15 mouse cellular contexts compared by ENCODE assay signal in the genomic region with DNA sequence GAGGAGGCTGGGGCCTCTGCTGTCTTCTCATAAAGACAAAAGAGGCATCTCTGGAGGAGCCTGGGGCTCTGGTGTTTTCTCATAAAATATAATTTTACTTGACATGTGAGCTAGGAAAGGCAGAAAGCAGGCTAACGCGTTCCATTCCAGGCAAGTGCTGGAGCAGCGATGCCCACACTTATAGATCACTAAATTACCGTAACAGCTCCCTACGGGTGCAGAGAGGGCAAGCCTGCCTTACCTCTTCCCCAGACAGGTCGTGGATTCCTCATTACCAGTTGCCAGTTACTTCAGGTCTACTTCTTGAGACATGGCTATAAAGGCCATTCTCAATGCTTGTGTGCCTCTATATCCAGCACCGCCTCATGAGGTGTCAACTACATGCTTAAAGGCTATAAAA.
A peak's percentile ranks its signal among the peaks of the same experiment; 100 is the strongest.
DNase-seq lines count a peak whose midpoint lies in the region; ATAC-seq and TF ChIP-seq lines count a peak whose summit lies in the region.
"Had no signal": no experiment of that assay in that cellular context is flagged by ENCODE, and none has a peak within 500 bp of the region (broad histone marks: within the 10 kb centered on the region; RNA-seq: fewer than 3 reads in every experiment).

No protein-coding gene starts in this region.

- WGBS in hindbrain, embryonic 14.5 days = 69% methylated on average over 7 of the region's 7 CpGs
- 66% methylated on average over 7 of the region's 7 CpGs for WGBS in hindbrain, embryonic 16.5 days
- 96% methylated on average over 7 of the region's 7 CpGs for WGBS in liver, adult 2 months
- WGBS in liver, embryonic 11.5 days = 88% methylated on average over 7 of the region's 7 CpGs

- H3K9ac ChIP-seq in hindbrain, embryonic 14.5 days = no peak overlapping the region
- no peak overlapping the region for H3K9ac ChIP-seq in hindbrain, embryonic 16.5 days (ENCODE audit: low read depth, low read length)
- H3K9ac ChIP-seq in liver, adult 2 months (ENCODE audit: low read depth, low read length) = no peak overlapping the region
- no peak overlapping the region for H3K9ac ChIP-seq in liver, embryonic 11.5 days (ENCODE audit: low read depth, low read length)
- H3K9ac ChIP-seq: forebrain, postnatal 0 days; midbrain, embryonic 13.5 days had no signal

- no peak for TF ChIP-seq POLR2A in liver, adult 2 months (IDR thresholded peaks at IDR 0.05; ENCODE audit: extremely low read depth, insufficient read depth, low read length)

- peak overlapping the region; percentile 55 for H3K27ac ChIP-seq in gastrocnemius, adult 2 months
- 0 out of 2 replicates have a peak overlapping the region, but pooled peaks have one; percentile 7 for H3K27ac ChIP-seq in hindbrain, embryonic 14.5 days
- H3K27ac ChIP-seq in hindbrain, embryonic 16.5 days (ENCODE audit: low read depth, low read length) = no peak overlapping the region
- H3K27ac ChIP-seq in liver, adult 2 months (replicated peaks; ENCODE audit: insufficient read depth, low read depth, low read length) = peak overlapping the region; percentile 44
- no peak overlapping the region for H3K27ac ChIP-seq in liver, embryonic 11.5 days (ENCODE audit: low read depth, low read length)
- H3K27ac ChIP-seq in brown adipose tissue, adult 24 weeks (replicated peaks; ENCODE audit: low read depth, low read length) = peak overlapping the region; percentile 59
- H3K27ac ChIP-seq: midbrain, embryonic 13.5 days had no signal

- no peak for ATAC-seq in hindbrain, embryonic 14.5 days (ENCODE audit: low FRiP score)
- ATAC-seq in hindbrain, embryonic 16.5 days = no peak
- ATAC-seq in liver, embryonic 11.5 days (replicated peaks; ENCODE audit: low FRiP score) = no peak
- ATAC-seq: forebrain, postnatal 0 days; midbrain, embryonic 13.5 days had no signal

- H3K9me3 ChIP-seq in hindbrain, embryonic 14.5 days (ENCODE audit: control insufficient read depth, low read length) = no peaks in the 10 kb centered on the region
- H3K9me3 ChIP-seq in hindbrain, embryonic 16.5 days (ENCODE audit: control insufficient read depth, low read length) = no peaks in the 10 kb centered on the region
- H3K9me3 ChIP-seq in liver, embryonic 11.5 days (ENCODE audit: control insufficient read depth, low read length) = no peaks in the 10 kb centered on the region
- H3K9me3 ChIP-seq: midbrain, embryonic 13.5 days had no signal

- intact Hi-C loops in gastrocnemius, adult 2 months (cut with DNase I) = no loop called here

- no peaks in the 10 kb centered on the region for H3K27me3 ChIP-seq in hindbrain, embryonic 14.5 days (ENCODE audit: control insufficient read depth, insufficient read depth, low read length)
- H3K27me3 ChIP-seq in hindbrain, embryonic 16.5 days (replicated peaks; ENCODE audit: control insufficient read depth, insufficient read depth, low read length) = no peaks in the 10 kb centered on the region
- H3K27me3 ChIP-seq in liver, adult 2 months (ENCODE audit: control insufficient read depth, insufficient read depth, low read length) = no peaks in the 10 kb centered on the region
- H3K27me3 ChIP-seq in liver, embryonic 11.5 days (replicated peaks; ENCODE audit: control insufficient read depth, insufficient read depth, low read length) = no peaks in the 10 kb centered on the region
- H3K27me3 ChIP-seq: midbrain, embryonic 13.5 days had no signal

- no peaks in the 10 kb centered on the region; the same call in 1 of the 2 replicates for H3K79me2 ChIP-seq in liver, adult 2 months (ENCODE audit: control insufficient read depth, insufficient read depth, low read length)

- H3K36me3 ChIP-seq in hindbrain, embryonic 14.5 days (replicated peaks; ENCODE audit: control insufficient read depth, insufficient read depth) = peaks cover 4% of the 10 kb centered on the region; the same call in 1 of the 2 replicates
- H3K36me3 ChIP-seq in hindbrain, embryonic 16.5 days (ENCODE audit: control insufficient read depth, insufficient read depth, low read length) = no peaks in the 10 kb centered on the region
- H3K36me3 ChIP-seq in liver, adult 2 months (ENCODE audit: control insufficient read depth, insufficient read depth, low read length) = peaks cover 9% of the 10 kb centered on the region; the same call in 1 of the 2 replicates
- no peaks in the 10 kb centered on the region for H3K36me3 ChIP-seq in liver, embryonic 11.5 days (ENCODE audit: control insufficient read depth, insufficient read depth, low read length)

- H3K4me1 ChIP-seq in hindbrain, embryonic 14.5 days (replicated peaks; ENCODE audit: control insufficient read depth, insufficient read depth, low read length) = no peaks in the 10 kb centered on the region
- H3K4me1 ChIP-seq in hindbrain, embryonic 16.5 days (ENCODE audit: control insufficient read depth, insufficient read depth, low read depth, low read length) = no peaks in the 10 kb centered on the region
- H3K4me1 ChIP-seq in liver, adult 2 months (ENCODE audit: control insufficient read depth, insufficient read depth, low read length) = 0 out of 2 replicates have a peak, but pooled peaks cover 2% of the 10 kb centered on the region
- H3K4me1 ChIP-seq in liver, embryonic 11.5 days (replicated peaks; ENCODE audit: control insufficient read depth, insufficient read depth, low read length) = no peaks in the 10 kb centered on the region
- peaks cover 18% of the 10 kb centered on the region; the same call in 1 of the 2 replicates for H3K4me1 ChIP-seq in brown adipose tissue, adult 24 weeks (ENCODE audit: control insufficient read depth, insufficient read depth, insufficient read length, low read length)
- H3K4me1 ChIP-seq: midbrain, embryonic 13.5 days had no signal

- no peak for TF ChIP-seq CTCF in gastrocnemius, adult 2 months (IDR thresholded peaks at IDR 0.05)
- TF ChIP-seq CTCF in liver, adult 2 months (IDR thresholded peaks at IDR 0.05; ENCODE audit: low read depth, low read length) = no peak

- H3K4me2 ChIP-seq in hindbrain, embryonic 14.5 days (replicated peaks) = no peak overlapping the region
- no peak overlapping the region for H3K4me2 ChIP-seq in hindbrain, embryonic 16.5 days (ENCODE audit: low read length)
- H3K4me2 ChIP-seq in liver, embryonic 11.5 days = no peak overlapping the region
- H3K4me2 ChIP-seq: midbrain, embryonic 13.5 days had no signal

- H3K4me3 ChIP-seq in gastrocnemius, adult 2 months = no peak overlapping the region
- H3K4me3 ChIP-seq in hindbrain, embryonic 14.5 days (replicated peaks; ENCODE audit: low read length) = no peak overlapping the region
- no peak overlapping the region for H3K4me3 ChIP-seq in hindbrain, embryonic 16.5 days (ENCODE audit: low read length)
- no peak overlapping the region for H3K4me3 ChIP-seq in liver, adult 2 months (ENCODE audit: insufficient read depth, low read depth, low read length)
- H3K4me3 ChIP-seq in liver, embryonic 11.5 days (ENCODE audit: low read depth, low read length) = no peak overlapping the region
- no peak overlapping the region for H3K4me3 ChIP-seq in brown adipose tissue, adult 24 weeks (ENCODE audit: insufficient read depth, low read depth, low read length)
- H3K4me3 ChIP-seq: midbrain, embryonic 13.5 days had no signal

- no peak for DNase-seq in gastrocnemius, adult 2 months
- no peak for DNase-seq in gastrocnemius, adult 18-20 months (ENCODE audit: low spot score)
- DNase-seq in hindbrain, embryonic 14.5 days (ENCODE audit: low spot score) = no peak
- no peak for DNase-seq in liver, adult 2 months (ENCODE audit: extremely low read depth, low read depth, low spot score)
- no peak for DNase-seq in liver, embryonic 11.5 days (ENCODE audit: low spot score)
- no peak for DNase-seq in lung, postnatal 10 days
- DNase-seq: adrenal gland, postnatal 25 days; cerebellum, postnatal 10 days; forebrain, postnatal 0 days; gastrocnemius, postnatal 25 days; right cerebral cortex, postnatal 4 days; thymus, adult 2 months had no signal

Comparison
In these comparisons a context has a peak if more than half of its experiments do, and no peak if none do; other contexts are left out.
1. H3K27ac ChIP-seq: peak in gastrocnemius, adult 2 months (single experiment), hindbrain, embryonic 14.5 days (single experiment), liver, adult 2 months (single experiment) and brown adipose tissue, adult 24 weeks (single experiment); none in hindbrain, embryonic 16.5 days (single experiment) and liver, embryonic 11.5 days (single experiment).